Mouse (Mus musculus): Measurements from ENCODE around the gene Iqch.

DNA sequence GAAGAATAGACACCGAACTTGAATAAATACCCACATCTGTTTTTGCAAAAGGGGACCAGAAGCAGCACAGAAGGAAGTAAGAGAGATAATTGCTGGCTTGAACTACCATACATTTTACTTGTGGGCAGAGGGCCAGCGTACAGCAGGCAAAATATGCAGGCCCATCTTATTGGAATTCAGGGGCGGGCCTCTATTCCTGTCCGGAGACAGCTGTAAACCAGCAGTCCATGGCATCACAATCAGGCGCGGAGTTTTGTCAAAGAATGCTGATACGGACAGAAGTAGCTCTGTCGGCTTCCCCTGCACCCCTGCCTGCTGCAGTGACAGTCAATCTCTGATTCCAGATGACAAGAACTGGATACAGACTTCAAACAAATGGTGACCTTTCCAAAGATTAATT, 33.5 kb downstream of the Iqch start:
- TF ChIP-seq CTCF (IDR thresholded peaks at IDR 0.05; ENCODE audit: extremely low read depth, insufficient read length, insufficient replicate concordance, low read depth, low read length) = no peak
- no peak for TF ChIP-seq POLR2A (IDR thresholded peaks at IDR 0.05; ENCODE audit: low read depth, low read length)

Measured in small intestine, adult 2 months (tissue).